Mouse (Mus musculus) ES-Bruce4 (cell line): Measurements from ENCODE around the gene Grik4.

Experiments
- EP300 ChIP-seq: IDR thresholded peaks from 2 replicates; pipeline ENCODE4 v1.6.1; 2011; ENCODE audit warnings: low read depth, low read length; ENCODE audit not compliant: insufficient read depth
- POLR2A ChIP-seq: IDR thresholded peaks from one replicate; pipeline ENCODE4 v1.8.1; 2011; ENCODE audit warnings: low read length; ENCODE audit not compliant: insufficient read depth

DNA sequence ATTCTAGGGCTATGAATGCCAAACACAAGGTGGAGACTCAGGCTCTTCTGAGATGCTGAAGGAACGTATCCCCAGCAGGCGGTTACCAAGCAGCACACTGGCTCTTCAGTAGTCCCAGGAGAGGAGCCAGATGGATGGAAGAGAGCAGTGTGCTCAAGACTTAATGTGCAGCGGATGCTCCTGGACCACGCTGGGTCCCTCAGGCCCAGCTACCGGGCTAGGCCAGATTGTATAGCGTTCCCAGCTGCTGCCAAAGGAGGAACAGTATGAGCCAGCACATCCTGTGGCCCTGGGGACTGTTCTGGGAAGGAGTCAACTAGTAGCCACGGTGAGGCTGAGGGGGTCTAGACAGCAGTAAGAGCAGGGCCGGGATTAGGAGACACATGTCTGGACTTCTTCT is 251.3 kb downstream of the Grik4 start:
- TF ChIP-seq POLR2A (no peak), EP300 (no peak)
